Mouse (Mus musculus): ENCODE data around the gene Kcna2. TPM values are rescaled to one million over a fixed set of nuclear protein-coding genes. Genes with fewer than 3 reads are reported as not detected.

Kcna2 gene
- total RNA-seq (2021): 100 to 1,000 TPM in 1 of 2 experiments, 10 to 100 TPM in 1; 97.4 to 107 TPM
- long read RNA-seq, experiment 1, full-length matches to known transcripts: 6 of 23 reads
- long read RNA-seq, experiment 1, partial matches to known transcripts: 0 of 23 reads
- long read RNA-seq, experiment 1, other reads (novel, unspliced or antisense): 17 of 23 reads
- long read RNA-seq, experiment 2, full-length matches to known transcripts: 2 of 16 reads
- long read RNA-seq, experiment 2, partial matches to known transcripts: 0 of 16 reads
- long read RNA-seq, experiment 2, other reads (novel, unspliced or antisense): 14 of 16 reads

- intact Hi-C loops (cut with DNase I): no loop called here
- no peak for DNase-seq (ENCODE audit: low spot score in 2 of 2)
Measured at GRCm38 (mm10) chr3:107100811-107101455, at the start of gene Kcna2. Gene Kcna2 (plus strand): TSS chr3:107101146.

DNA sequence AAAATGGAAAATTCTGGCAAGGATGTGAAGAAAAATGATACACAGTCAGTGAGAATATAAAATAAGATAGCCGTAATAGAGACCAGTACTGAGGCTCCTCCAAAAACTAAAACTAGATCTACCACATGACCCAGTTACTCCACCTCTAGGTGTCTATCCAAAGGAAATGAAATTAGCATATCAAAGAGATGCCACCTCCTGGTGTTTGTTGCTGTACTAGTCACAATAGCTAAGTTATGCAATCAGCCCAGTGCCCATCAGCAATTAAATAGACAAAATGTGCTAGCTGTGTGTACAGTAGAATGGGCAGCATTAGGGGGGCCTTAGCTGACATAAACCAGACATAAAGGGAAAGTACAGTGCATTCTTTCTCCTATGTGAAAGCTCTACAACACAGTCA, 39.5 kb upstream of the Kcna2 start:
- intact Hi-C loops (cut with DNase I): no loop called here
- no peak for DNase-seq (ENCODE audit: low spot score in 2 of 2)

DNA sequence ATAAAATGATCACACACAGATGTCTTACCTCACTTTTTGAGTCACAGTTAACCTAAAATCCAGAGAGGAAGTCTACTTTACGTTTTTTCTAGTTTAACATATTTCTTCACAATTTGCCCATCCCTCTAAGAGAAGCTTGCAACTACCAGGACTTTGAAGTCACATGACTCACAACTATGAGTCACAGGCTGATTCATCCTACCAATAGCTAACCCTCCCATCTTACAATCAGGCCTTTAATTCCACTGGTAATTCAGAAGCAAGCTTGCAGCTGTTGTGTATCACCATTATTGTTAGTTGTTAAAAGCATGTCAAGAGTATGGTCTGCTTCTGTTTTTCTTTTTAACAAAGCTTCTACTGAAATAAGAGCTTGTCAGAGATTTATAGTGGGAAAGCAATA, 38.2 kb upstream of the Kcna2 start:
- intact Hi-C loops (cut with DNase I): no loop called here
- no peak for DNase-seq (ENCODE audit: low spot score in 2 of 2)

GRCm38 (mm10) chr3:107065510-107066095, 35.3 kb upstream of the Kcna2 start:
- peak in 1 of 2 experiments; percentile 28 for DNase-seq (ENCODE audit: low spot score in 2 of 2)
- intact Hi-C loops (cut with DNase I): no loop called here

DNA sequence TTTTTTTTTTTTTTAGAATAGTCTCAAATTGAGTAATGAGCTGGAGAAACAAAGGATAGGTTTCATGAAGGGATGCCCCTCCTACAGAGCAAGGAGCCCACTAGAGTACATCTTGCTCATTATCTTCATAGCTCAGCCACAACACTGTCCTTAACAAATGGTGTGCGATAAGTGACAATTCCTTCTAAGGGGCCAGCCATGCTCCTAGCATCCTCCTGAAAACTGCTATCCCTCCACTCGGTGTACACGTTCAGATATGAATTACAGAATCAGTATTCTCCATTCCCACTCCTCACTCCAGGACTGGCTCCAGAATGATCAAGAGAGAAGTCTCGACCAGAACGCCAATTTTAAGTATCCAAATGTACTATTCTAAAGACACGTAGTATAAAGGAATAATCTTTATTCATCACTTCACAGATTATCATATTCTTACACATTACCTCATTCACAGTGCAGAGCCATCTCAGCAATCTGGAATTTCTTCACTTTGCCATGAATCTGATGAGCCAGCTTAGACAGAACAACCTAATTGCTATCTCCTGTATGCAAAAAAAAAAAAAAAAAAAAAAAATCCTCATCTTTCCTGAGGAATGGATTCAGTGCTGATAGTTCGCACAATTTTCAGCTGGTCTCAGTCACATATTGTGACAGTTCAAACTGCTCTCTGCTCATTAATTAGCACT, 34.6 kb upstream of the Kcna2 start:
- DNase-seq (ENCODE audit: low spot score in 2 of 2): peak in 1 of 2 experiments; percentile 34
- intact Hi-C loops (cut with DNase I): no loop called here

- intact Hi-C loops (cut with DNase I): no loop called here
- no peak for DNase-seq (ENCODE audit: low spot score in 2 of 2)
Measured at GRCm38 (mm10) chr3:107067245-107067644, 33.7 kb upstream of the Kcna2 start.

DNA sequence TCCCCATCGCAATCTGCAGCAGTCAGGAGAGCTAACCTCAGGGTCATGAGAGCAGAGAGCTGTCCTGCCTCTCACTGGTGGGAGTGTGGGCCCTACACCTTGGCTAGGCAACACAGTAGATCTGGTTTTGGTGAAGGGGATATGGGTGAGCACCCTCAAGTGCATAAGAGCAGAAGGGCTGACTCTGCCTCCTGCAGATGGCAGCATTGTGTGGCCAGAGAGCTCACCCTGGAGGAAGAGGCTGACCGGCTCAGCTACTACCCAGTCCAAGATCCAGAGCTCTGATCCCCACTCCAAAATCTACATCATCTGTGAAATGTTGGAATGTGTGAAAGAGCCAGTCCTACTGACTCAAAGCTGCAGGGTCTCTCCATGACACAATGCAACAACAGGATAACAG, 27.1 kb upstream of the Kcna2 start:
- intact Hi-C loops (cut with DNase I): no loop called here

DNA sequence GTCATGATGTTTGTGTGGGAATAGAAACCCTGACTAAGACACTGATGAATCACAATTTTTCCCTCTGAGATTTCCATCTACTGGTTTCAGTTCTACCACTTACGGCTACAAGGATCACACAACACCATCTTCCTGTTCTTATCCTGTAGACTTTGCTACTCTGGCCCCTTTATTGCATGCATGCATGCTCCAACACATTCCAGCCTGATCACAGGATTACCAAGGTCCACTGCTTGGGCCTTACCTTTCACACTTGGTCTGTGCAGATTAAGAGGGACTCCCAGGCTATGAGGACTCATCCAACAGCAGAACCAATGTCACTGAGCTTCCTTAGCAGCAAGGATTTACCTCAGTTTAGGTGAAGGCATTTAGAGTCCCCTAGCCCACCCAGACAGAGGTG, 25.2 kb upstream of the Kcna2 start:
- no peak for DNase-seq (ENCODE audit: low spot score in 2 of 2)
- intact Hi-C loops (cut with DNase I): no loop called here

More for the DNA sequence above, 27.1 kb upstream of the Kcna2 start:
- no peak for DNase-seq (ENCODE audit: low spot score in 2 of 2)

DNA sequence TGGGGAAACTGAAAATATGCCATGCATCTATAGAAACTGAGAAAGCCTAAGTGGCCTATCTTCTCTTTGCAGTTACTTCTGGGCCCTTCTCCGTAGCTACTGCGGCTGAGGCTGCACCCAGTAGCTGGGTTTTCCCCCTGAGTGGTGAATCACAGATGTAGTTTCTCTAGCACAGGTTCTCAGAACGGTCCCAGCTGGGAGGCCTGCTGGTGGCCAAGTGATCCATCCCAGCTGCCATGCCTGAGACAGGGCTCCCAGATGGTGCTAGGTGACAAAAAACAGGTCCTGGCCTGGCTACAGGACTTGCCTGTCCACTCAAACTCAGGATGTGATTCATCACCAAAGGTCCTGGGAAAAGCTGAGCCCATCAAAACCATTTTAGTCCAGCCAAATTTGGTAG, 24.3 kb upstream of the Kcna2 start:
- intact Hi-C loops (cut with DNase I): no loop called here
- DNase-seq (ENCODE audit: low spot score in 2 of 2): no peak

DNA sequence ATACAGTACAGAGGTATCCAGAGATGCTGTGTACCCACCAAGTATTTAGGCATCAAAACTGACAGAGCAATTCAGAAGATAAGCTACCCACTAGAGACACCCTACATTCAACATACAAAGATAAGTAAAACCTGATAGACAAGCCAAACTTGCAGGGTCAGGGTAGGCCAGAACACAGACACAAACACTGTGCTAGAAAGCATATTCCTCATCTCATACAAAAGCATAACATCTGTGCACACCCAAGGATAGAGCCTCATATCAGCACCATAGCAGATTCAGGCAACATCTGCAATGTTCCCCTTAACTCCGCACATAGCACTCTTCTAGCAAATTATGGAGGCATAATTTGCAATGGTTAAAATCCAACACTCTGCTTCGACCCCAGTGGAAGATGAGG, 23.8 kb upstream of the Kcna2 start:
- no peak for DNase-seq (ENCODE audit: low spot score in 2 of 2)
- intact Hi-C loops (cut with DNase I): no loop called here

GRCm38 (mm10) chr3:107080803-107081202, 20.1 kb upstream of the Kcna2 start:
- no peak for DNase-seq (ENCODE audit: low spot score in 2 of 2)
- intact Hi-C loops (cut with DNase I): loop anchor here (1.0 to 2.0 kb wide), 2 partner anchors 140 to 178 kb away; no protein-coding TSS in a partner anchor

DNA sequence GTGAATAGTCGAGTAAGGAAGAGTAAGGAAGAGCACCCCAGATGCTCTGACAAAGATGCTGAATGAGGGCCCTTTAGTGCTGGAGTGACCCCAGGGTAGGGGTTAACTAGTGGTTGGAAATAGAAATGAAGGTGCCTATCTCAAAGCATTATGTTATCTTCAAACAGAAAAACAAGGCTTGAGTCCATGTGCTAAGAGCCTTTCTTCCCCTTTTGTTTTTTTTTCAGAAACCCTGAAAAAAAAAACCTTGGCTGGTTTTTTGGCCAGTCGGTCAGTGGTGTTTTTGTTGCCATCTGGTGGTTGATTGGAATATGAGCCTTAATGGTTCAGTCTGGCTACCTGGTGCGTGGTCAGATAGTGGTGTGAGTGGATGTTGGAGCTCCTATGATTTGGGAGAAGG, 19.7 kb upstream of the Kcna2 start:
- peak in 1 of 2 experiments; percentile 47 for DNase-seq (ENCODE audit: low spot score in 2 of 2)
- intact Hi-C loops (cut with DNase I): loop anchor here (1.0 to 2.0 kb wide), 2 partner anchors 140 to 178 kb away; no protein-coding TSS in a partner anchor

GRCm38 (mm10) chr3:107084586-107084985, 16.4 kb upstream of the Kcna2 start:
- intact Hi-C loops (cut with DNase I): no loop called here
- no peak for DNase-seq (ENCODE audit: low spot score in 2 of 2)

GRCm38 (mm10) chr3:107087410-107087809, 13.5 kb upstream of the Kcna2 start:
- intact Hi-C loops (cut with DNase I): no loop called here
- DNase-seq (ENCODE audit: low spot score in 2 of 2): no peak

DNA sequence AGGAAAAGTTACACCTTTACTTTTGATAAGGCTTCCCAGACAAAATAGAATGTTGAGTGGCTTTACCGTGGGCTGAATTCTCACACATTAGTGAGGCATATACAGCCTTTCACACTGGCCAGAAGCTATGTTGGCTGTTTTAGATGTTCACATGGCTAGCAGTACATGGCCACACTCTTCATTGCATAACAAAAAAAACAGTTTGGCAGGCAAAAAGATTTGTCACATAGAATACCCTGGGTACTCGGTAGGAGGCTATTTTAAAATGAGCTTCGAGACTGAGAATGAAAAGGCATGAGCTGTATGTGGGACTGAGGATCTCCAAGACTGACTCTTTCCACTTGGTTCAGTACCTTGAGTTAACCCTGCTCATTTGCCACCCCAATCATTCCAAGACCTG, 12.1 kb upstream of the Kcna2 start:
- peak in 1 of 2 experiments; percentile 60 for DNase-seq (ENCODE audit: low spot score in 2 of 2)
- intact Hi-C loops (cut with DNase I): no loop called here

- intact Hi-C loops (cut with DNase I): no loop called here
Measured at GRCm38 (mm10) chr3:107089475-107089874, 11.5 kb upstream of the Kcna2 start.

GRCm38 (mm10) chr3:107090001-107090400, 10.9 kb upstream of the Kcna2 start:
- intact Hi-C loops (cut with DNase I): loop anchor here (10.0 kb wide), 1 partner anchor 185 kb away; the partner anchor contains the start of gene Lamtor5
- peak in 1 of 2 experiments; percentile 48 for DNase-seq (ENCODE audit: low spot score in 2 of 2)

More at GRCm38 (mm10) chr3:107089475-107089874, 11.5 kb upstream of the Kcna2 start:
- DNase-seq (ENCODE audit: low spot score in 2 of 2): no peak

DNA sequence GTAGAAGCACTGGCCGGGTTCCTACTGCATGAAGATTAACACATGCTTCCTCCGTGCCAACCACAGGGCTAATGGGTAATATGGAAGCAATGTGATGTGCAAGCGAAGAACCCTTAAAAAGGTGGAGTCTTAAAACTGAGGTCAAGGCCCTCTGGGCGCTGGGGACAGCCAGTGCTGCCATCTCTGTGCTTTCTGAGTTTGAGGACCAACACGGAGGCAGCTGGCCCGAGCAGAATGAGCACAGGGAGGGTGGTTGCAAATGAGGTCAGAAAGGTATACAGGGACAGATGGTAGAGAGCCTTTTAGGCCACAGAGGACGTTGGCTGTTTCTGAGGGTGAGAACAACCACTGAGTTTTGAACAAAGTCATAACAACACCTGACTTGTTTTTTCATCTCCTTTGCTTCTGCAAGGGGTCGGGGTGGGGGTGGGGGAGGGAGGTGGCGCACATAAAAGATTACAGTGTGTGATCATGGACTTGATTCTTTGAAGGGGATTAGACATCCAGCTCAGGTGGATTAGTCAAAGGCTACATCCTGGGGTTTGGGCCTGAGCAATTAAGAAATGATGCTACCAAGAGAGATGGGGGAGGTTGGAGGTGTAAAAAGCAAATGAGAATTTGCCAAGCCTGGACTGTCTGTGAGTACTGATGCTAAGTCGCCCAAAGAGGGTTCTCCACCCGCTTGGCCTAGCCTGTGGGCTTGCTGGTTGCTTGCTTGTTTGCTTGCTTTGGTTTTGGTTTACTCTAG, 10.4 kb upstream of the Kcna2 start:
- intact Hi-C loops (cut with DNase I): loop anchor here (10.0 kb wide), 1 partner anchor 184 kb away; the partner anchor contains the start of gene Lamtor5
- DNase-seq (ENCODE audit: low spot score in 2 of 2): no peak

- intact Hi-C loops (cut with DNase I): loop anchor here (1.0 to 10.0 kb wide), 3 partner anchors 55 to 181 kb away; partner anchors contain the start of gene Lamtor5
Measured at GRCm38 (mm10) chr3:107094028-107094427, 6.9 kb upstream of the Kcna2 start.

More at GRCm38 (mm10) chr3:107094028-107094427, 6.9 kb upstream of the Kcna2 start:
- DNase-seq (ENCODE audit: low spot score in 2 of 2): peak; percentile 61 to 76
